Mouse (Mus musculus) splenic B cell, adult 2 months (primary cell): ENCODE measurements at regions not wholly inside any gene's neighbourhood (a gene's known extent, or its start where the extent isn't known, plus 50 kb on each side); places are given as distances from the start of the nearest gene placed in this dataset.

Source experiments
- DNase-seq: peaks from one replicate; pipeline ENCODE4 v3.0.0-alpha.2; 2011; ENCODE audit warnings: low read depth, low spot score
- H3K27me3 ChIP-seq: 2 replicates; pipeline ENCODE4 v1.6.1; 2012; ENCODE audit warnings: mild to moderate bottlenecking, low read length, moderate library complexity, mixed read lengths; ENCODE audit not compliant: control insufficient read depth, poor library complexity, insufficient read depth, severe bottlenecking
- H3K36me3 ChIP-seq: 2 replicates; pipeline ENCODE4 v1.6.1; 2012; ENCODE audit warnings: mild to moderate bottlenecking, low read length, moderate library complexity, mixed read lengths; ENCODE audit not compliant: control insufficient read depth, poor library complexity, insufficient read depth, severe bottlenecking

DNA sequence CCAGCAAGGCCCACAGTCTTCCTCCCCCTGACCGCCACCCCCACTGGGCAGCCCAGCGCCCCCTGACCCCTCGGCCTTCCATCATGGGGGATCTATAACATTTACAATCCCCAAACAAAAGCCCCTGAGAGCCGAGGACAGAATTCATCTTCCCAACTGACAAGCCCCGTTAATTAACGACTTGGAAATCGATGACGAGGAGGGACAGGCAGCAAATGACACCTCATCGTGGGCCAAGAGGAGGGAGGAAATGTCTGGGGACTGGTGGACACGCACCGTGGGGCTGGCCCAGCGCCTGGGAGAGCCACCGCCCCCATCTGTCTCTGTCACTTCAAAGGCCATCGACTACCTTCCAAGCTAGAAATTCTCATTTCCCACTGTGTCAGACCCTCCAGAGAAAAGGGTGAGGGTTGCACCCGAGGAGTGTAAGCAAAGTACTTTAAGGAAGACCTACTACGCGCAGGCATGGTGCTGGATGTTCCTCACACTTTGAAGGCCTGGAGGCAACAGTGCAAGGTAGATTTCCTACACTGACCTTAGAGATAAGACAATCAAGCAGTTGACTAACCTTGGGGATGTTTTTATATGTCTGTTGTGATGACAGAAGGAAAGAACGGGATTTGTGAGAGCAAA is 146.4 kb downstream of the Mrm1 start:
- Histone ChIP-seq H3K27me3 (no peaks in the 10 kb centered on the region), H3K36me3 (no peaks in the 10 kb centered on the region)
- no peak for DNase-seq

DNA sequence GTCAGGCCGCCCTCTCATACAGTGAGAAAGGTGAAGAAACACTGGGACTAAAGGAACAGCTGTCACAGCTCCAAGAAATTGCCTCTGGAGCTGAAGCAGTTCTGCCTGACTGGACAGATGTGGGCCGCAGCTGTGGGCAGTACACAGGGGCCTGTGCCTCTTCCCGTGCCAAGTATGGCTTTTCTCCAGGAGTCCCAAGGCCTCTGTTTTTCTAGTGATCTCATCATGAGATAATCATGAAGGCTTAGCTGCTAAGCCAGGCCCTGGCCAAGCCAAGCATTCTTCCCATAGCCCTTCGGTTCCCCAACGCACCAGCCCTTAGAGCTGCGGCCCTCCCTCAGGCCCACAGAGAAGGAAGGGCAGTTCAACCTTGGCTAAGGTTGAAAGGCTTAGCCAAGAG is 146.2 kb upstream of the Lhx1 start:
- no peak for DNase-seq
- Histone ChIP-seq H3K27me3 (no peaks in the 10 kb centered on the region), H3K36me3 (no peaks in the 10 kb centered on the region)

DNA sequence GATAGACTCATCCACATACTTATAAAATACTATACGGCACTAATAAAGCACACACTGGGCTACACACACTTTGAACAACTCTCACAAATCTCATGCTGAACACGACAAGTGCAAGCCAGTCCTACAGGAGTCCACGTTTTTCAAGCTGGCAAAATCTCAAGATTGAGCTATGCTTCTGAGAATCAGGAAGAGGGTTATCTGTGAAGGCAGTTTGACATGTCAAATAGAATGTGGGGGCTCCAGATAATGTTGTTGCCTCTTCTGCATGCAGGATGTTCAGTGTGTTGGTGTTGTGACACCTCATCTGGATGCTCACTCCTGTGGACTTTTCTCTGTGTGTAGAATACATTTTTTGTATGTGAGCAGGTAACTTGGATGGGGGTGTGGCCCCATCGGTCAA is 142.4 kb upstream of the Lhx1 start:
- H3K27me3 ChIP-seq = no peaks in the 10 kb centered on the region
- H3K36me3 ChIP-seq = no peaks in the 10 kb centered on the region
- DNase-seq = no peak

DNA sequence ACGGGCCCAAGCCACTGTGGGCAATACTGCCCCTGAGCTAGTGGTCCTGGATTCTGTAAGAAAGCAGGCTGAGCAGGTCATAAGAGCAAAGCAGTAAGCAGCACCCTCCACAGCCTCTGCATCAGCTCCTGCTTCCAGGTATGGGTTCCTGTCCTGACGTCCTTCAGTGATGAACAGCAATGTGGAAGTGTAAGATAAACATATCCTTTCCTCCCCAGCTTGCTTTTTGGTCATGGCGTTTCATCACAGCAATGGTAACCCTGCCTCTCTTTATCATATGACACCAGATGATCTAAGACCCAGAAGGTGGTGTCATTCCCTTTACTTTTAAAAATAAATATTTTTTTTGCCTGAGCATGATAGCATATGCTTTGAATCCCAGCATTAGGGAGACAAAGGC is 138.9 kb upstream of the Lhx1 start:
- Histone ChIP-seq H3K36me3 (no peaks in the 10 kb centered on the region), H3K27me3 (no peaks in the 10 kb centered on the region)
- DNase-seq = no peak

DNA sequence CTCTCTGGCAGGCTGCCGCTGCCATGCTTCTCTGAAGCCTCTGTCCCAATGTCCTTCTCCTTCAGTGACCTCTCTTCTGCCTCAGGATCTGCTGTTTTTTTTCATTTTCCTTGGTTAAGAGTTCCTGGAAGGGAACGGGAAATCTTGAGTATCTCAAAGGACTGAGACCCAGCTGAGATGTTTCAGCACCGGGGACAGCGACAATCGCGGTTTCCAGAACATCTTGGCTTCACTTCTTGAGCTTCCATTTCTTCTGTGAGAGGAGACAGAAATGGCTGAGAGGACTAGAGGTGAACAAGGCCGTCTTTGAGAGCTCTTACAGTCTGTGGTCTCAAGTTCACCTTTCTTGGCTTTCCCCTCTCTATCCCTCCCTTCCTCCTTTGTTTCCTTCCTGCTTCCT is 136.6 kb upstream of the Lhx1 start:
- DNase-seq = peak; percentile 13
- Histone ChIP-seq H3K36me3 (no peaks in the 10 kb centered on the region), H3K27me3 (no peaks in the 10 kb centered on the region)

DNA sequence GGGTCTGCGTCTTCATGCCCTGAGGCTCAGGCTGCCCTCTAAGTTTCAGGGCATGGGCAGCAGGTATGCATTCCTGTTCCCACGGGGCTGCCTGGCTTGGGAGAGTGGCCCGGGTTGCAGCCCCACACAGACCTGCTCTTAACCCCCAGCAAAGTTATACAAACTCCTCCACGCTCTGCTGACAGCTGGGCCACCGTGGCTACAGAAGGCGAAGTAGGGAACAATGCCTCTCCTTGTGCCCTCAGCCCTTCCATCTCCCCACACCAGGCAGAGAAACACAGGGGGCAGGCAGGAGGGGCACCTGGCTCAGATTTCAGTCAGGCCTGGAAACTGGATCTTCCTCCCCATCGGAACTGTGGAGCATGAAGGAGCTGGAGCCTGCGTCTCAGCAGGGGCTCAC is 135.5 kb upstream of the Lhx1 start:
- Histone ChIP-seq H3K36me3 (no peaks in the 10 kb centered on the region), H3K27me3 (no peaks in the 10 kb centered on the region)
- DNase-seq = no peak

DNA sequence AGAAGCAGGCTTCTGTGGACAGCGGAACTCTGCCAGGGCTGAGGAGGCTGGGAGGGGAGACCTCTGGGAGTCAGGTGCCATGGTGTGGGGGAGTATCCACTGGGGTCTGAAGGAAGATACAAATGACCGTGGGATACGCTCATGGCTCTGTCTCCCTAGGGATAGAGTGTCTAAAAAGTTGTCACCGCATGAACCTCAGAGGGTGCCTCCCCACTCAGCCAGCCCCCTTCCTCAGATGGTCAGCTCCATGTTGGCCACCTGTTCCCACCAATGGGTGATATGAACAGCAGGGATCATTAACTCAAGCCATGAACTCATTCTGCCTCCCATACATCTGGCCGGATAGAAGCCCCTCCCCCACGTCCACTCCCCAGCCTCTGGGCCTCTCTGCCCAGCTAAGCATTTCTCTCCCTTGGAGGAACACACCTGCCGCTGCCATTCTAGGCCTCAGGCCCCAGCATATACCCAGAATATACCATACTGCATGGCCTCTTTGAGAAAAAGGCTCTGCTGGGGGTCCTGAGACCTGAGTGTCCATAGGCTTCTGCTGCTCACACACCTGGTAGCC is 134.1 kb upstream of the Lhx1 start:
- Histone ChIP-seq H3K27me3 (no peaks in the 10 kb centered on the region), H3K36me3 (no peaks in the 10 kb centered on the region)
- no peak for DNase-seq

DNA sequence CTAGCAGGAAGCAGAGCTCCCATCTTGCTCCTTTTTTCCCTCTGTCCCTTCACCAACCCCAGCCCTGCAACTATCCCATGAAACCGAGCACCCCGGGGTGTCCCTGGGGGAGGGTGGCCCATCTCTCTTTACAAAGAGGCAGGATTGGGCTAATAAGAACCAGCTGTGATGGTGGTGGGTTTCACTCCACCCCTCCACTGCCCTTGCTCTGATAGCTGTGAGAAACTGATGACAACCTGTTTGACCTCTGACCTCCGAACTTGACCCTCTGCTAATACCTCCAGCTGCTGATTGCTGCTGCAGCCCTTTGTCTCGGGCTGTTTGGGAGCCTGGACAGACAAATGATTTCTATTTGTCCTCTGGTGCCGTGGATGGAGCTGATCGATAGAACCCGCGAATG is 128.1 kb upstream of the Lhx1 start:
- no peaks in the 10 kb centered on the region for H3K27me3 ChIP-seq
- DNase-seq = no peak
- no peaks in the 10 kb centered on the region for H3K36me3 ChIP-seq

DNA sequence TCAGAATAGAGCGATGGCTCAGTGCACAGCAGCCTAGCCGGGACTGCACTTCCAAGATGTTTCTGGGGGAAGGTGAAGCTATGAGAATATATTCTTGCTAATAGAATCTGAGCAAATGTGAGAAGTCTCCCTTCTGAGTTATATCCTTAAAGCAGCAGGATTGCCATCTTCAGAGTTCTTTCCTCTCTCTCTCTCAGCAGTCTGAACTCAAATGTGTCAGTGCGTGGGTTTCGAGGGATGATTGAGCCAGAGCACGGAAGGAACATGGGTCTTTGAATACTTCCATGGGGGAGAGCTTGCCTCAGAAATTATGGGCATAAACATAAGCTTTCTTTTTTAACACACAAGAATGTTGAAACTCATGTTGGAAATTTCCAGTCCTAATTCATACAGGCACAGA is 123.6 kb upstream of the Lhx1 start:
- H3K27me3 ChIP-seq = no peaks in the 10 kb centered on the region
- no peak for DNase-seq
- H3K36me3 ChIP-seq = no peaks in the 10 kb centered on the region

DNA sequence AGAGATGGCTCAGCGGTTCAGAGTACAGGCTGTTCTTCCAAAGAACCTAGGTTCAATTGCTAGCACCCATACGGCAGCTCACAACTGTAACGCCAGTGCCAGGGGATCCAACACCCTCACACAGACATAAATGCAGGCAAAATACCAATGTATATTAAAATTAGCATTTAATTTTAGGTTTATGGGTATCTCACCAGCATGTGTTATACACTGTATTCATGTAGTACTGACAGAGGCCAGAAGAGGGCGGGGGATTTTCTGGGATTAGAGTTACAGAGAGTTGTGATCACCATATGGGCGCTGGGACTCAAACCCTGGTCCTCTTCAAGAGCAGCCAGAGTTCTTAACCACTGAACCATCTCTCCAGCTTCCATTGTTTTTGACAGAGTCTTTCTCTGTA is 121.8 kb upstream of the Lhx1 start:
- Histone ChIP-seq H3K36me3 (no peaks in the 10 kb centered on the region), H3K27me3 (no peaks in the 10 kb centered on the region)
- no peak for DNase-seq

DNA sequence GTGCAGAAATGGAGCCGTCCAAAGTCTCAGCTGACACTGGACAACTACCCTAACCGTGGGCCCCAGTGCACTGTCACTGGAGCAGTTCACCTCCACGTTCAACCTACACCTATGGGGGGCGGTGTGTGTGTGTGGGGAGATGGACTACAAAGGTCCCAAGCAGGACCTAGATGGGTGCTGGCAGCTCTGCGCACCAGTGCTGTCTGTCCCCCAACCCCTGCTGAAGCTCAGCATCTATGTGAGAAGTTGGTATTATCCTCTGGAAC is 117.7 kb upstream of the Lhx1 start:
- Histone ChIP-seq H3K27me3 (no peaks in the 10 kb centered on the region), H3K36me3 (no peaks in the 10 kb centered on the region)
- DNase-seq = no peak

DNA sequence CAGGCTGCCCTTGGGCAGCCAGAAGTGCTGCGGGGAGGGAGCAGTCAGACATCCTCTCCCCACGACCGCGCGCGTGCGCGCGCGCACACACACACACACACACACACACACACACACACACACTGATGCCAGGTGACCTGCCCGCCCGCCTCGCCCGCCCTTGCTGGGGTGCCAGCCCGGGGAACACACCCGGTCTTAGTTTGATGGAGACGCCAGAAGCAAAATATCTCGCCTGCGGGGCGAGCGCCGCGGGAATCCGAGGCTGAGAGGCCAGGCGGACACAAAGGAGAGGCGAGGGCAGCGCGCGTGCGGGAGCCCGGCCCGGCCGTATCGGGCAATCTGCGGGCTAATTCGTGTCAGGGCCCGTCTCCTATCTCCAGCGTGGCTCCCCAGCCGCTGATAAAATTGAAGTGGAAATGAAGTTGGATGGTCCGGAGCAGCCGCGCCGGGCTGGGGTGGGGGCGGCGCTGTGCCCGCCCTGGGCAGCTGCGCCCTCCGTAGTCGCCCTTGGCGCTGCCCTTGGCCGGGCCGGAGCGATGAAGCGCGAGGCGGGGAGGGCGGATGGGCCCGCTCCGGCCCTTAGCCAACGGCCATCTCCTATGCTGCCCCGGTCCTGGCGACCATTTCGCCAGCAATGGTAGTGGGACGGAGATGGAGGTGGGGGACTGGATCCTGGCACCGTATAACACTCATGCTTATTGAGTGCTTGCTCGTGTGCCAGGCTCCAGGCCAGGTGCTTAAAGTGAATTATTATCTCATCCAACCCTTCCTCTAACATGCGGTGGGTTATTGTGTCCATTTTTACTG is 117.2 kb upstream of the Lhx1 start:
- DNase-seq = no peak
- Histone ChIP-seq H3K36me3 (no peaks in the 10 kb centered on the region), H3K27me3 (no peaks in the 10 kb centered on the region)

DNA sequence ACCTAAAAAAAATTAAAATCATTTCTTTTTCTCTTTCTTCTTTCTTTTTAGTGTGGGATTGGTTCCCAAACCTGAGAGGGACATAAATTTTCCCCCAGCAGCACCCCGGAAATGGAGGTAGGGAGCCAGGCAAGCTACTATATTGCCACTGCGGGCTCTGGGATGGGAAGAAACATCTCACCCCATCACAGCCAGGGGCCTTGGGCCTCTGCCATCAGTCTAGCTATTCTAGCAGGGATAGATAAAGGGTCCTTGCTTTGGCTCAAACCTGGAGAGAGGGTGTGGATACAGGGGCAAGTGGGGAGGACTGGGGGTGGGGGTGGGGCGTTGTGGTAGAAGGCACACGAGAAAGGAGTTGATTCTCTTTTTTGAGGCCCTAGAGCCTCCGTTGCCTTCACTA is 116.3 kb upstream of the Lhx1 start:
- DNase-seq = no peak
- Histone ChIP-seq H3K27me3 (no peaks in the 10 kb centered on the region), H3K36me3 (no peaks in the 10 kb centered on the region)

DNA sequence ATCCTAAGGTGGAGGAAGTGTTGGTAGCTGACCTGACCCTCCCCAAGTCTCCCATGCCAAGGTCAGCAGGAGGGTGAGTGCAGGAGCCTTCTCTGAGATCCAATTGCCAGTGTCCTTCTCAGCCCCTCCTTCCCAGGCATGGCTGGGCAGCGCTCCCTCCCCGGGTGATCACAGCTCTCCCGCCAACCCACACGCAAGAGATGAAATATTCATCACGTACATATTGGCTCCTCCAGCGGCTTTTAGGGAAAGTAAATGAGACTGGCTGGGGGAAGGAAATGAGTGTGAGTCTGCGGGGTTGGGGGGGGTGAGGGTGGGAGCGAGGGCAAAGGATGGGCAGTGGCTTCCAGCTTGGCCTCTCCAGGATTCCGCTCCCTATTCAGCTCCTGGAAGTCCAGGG is 113.0 kb upstream of the Lhx1 start:
- Histone ChIP-seq H3K36me3 (no peaks in the 10 kb centered on the region), H3K27me3 (no peaks in the 10 kb centered on the region)
- no peak for DNase-seq

DNA sequence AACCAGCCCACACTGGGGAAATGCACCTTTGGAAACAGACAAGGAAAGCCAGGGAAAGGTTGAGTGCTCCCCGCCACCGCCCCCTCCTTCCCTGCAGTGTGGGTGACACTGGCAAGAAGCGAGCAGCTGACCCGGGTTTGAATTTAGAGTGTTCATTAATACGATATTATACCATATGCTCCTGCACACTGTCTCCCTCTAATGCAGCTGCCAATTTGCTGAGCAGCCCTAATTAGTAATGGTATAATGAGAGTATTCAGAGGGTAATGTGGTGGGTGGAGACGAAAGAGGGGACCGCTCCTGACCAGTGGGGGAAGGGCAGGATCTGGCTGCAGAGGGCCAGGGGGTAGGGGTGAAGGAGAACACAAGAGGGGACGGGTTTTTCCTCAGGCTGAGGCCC is 111.9 kb upstream of the Lhx1 start:
- H3K27me3 ChIP-seq = no peaks in the 10 kb centered on the region
- DNase-seq = no peak
- no peaks in the 10 kb centered on the region for H3K36me3 ChIP-seq

DNA sequence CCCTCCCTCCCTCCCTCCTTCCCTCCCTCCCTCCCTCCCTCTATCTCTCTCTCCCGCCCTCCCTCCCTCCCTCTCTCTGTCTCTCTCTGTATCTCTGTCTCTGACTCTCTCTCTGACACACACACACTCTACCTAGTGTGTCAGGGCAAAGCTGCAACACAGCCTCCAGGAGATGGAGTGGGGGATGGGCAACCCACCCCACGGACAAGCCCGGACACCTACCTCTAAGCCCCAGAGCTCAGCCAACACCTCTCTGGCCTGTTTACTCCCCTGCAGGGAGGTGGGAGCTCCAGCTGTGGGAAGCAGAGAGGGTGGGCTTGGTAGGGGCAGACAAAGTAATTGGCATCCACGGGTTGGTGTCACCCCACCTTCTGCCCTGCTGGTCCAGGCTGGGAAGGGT is 109.7 kb upstream of the Lhx1 start:
- Histone ChIP-seq H3K27me3 (no peaks in the 10 kb centered on the region), H3K36me3 (no peaks in the 10 kb centered on the region)
- no peak for DNase-seq
